Mouse (Mus musculus) mouse embryonic stem cell (cell line): Measurements from ENCODE around the gene Brcc3.
"Not testable (repeated sequence)": the region's sequence is repeated elsewhere in the genome, so short reads cannot be mapped to it uniquely, and the experiment has no call there.

Experiments used
- in situ Hi-C, 2 experiments: fragments of 300-500 bp; cut with MboI; formaldehyde crosslinking; loops; 1 replicate in 1 of 2; 3 replicates in 1 of 2; pipeline ENCODE4 v1.14.3; 2019 to 2020; ENCODE audit warnings: low sequenced_read_pairs in 2 of 2, low pct_unique_long_range_greater_than_20kb in 1 of 2, mixed read lengths in 1 of 2; ENCODE audit not compliant: unreplicated experiment in 1 of 2

The Brcc3 gene

GRCm38 (mm10) chrX:75415936-75416785, at the start of gene Brcc3, which contains the start of the genes Cmc4 and Mtcp1:
TSS of gene Brcc3 (plus strand) at chrX:75416628.
TSS of gene Cmc4 (minus strand) at chrX:75416584.
TSS of gene Mtcp1 (minus strand) at chrX:75416588.
- in situ Hi-C loops, result no loop called here

DNA sequence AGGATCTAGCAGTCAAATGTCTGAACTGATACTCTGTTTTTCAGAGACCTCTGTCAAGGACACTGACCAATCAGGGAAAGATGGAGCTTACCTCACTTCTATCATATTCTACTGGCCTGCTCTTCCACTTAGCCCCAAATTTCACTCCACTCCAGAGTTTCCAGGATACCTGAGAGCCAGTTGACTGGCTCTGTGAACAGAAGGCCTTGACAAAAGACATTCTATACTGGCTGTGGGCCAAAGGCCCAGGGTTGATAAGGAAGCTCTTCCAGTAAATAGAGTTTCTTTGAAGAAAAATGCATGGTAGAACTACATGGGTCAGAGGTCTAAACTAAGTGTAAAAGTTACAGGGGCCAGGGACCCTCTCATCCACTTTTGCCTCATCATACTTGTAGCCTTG, 46.2 kb upstream of the Brcc3 start:
- in situ Hi-C loops, result no loop called here

DNA sequence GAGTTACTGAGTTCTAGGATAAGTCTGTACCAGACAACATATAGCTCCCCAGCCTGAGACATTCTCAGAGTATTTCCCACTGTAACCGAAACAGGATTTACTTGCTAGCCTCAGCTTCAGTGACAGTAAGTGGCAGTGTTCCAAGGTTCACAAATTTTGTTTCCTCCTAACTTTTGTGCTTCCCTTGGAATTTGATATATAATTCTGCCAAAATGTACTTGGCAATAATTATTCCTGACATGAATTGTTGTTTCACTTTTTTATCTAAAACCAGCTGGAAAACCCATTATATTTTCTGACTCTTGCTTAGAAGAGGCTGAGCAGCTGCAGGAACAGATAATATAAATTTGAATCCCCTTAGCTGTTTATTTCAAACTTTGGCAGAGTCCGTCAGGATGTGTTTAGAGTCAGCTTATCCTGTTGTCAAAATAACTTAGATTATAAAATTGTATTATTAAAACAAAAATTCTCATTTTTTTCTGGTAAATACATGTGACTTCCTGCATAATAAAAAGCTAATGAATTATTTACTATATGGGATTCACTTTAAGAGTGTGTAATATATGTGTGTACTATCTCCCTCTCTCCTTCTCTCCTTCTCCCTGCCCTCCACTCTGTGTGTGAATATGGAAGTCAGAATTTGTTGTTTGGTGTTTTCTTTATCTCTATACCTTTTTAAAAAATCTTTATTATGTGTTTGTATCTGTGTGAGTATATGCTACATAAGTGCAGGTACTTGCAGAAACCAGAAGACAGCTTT, 43.6 kb upstream of the Brcc3 start:
- in situ Hi-C loops, result no loop called here

GRCm38 (mm10) chrX:75376815-75377214, 39.6 kb upstream of the Brcc3 start:
- in situ Hi-C loops, result no loop called here

- in situ Hi-C loops, result no loop called here
Measured at GRCm38 (mm10) chrX:75381176-75381575, 35.3 kb upstream of the Brcc3 start.

DNA sequence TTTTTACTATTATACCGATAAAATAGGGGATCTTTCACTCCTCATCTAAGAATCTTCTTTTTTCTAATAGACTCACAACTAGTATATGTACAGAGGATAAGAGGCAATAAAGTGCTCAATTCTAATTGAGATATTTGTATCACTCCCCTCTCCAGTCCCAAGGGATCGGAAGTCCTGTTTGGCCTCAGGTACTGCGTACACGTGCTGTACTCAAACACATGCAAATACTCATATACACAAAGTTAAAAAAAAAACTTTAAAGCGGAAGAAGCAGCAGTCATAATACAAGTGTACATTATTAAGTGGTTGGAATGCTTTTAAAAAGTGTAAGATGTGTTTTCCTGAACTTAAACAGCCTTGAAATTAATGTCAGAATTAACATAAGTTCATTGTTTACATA, 34.7 kb upstream of the Brcc3 start:
- in situ Hi-C loops, result no loop called here

DNA sequence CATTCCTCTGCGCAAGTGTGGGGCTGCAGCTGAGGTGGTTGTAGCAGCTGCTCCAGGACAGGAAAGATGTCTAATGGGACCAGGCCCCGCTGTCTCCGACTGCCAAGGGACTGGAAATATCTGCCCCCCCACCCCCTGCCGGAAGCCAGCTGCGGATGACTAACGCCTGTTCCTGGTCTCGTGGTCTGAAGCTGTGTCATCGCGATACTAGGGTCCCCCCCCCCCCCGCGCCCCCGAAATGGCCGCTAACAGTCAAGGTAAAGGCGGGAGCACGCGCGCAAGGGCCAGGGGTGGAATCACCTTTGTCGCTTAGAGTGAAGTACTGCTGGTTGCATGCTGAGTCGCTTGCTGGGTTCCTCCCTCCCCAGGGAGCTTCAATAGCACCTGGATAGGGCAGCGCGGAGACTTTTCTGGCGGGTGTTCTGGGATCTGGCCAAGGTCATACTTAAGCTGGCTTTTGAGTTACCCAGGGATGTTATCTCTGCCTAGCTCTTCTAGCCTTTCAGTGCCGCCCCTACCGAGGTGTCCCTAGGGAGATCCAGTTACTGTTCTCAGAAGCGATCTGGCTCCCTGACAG, 34.1 kb upstream of the Brcc3 start, which contains the start of the genes Fundc2 and F8:
Gene Fundc2, plus strand, starts transcription at position 205 of the 577 bp plus-strand sequence.
Gene F8, minus strand, starts transcription at position 421 of the 577 bp plus-strand sequence.
- in situ Hi-C loops, result no loop called here

DNA sequence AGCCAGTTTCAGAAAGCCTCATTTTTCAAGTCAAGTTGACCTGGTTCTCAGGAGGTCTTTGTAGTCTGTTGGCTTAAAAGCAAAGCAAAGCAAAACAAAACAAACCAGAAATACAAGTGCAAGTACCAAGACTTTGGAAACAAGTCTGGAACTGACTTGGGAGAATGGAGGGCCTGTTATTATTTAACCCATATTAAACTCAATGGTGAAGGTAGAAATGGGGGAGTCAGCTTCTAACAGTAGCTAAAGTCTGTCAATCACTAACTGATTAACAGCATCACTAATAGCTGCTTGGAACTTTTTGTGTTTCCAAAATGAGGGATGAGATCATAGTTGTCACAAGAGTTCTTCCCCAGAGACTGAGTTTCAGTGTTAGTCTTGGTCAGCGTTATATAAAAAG, 17.0 kb upstream of the Brcc3 start:
- in situ Hi-C loops, result no loop called here

DNA sequence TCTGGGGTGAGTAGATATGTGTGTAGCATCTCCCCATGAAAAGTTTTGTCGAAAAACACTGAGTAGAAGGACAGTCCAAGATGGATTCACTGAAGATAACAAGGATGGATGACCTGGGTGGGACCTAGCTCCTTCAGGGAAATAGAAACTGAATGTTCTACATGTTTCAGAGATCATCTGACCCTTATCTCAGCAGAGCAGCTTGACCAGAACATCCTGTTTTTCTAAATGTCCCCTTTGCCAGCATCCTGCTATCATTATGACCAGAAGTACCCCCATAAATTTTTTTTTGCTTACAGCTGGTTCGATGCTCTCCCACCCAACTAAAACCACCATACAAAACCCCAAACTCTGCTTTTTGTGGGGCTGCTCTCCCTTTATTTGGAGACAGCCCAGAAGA, 13.8 kb upstream of the Brcc3 start:
- in situ Hi-C loops, result no loop called here

GRCm38 (mm10) chrX:75403350-75403749, 13.1 kb upstream of the Brcc3 start:
- in situ Hi-C loops, result no loop called here

DNA sequence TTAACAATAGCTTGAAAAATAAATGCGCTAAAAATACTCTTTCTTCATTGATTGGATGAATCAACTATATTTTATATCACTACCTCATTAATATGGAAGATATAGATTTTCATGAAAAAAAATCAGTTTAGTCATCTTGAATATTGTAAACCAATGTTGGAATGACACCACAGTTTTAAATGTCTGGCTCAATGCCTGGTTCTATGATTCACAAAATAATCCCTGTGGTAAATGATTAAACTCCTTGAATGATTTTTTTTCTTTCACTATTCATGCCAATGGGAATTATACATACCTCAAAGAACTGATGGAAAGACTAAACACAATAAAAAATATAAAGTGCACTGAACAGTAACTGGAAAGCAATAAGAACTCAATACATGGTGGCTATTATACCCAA, 6.7 kb upstream of the Brcc3 start:
- in situ Hi-C loops, result no loop called here

- in situ Hi-C loops, result no loop called here
Measured at GRCm38 (mm10) chrX:75454597-75454996, 38.2 kb downstream of the Brcc3 start.

DNA sequence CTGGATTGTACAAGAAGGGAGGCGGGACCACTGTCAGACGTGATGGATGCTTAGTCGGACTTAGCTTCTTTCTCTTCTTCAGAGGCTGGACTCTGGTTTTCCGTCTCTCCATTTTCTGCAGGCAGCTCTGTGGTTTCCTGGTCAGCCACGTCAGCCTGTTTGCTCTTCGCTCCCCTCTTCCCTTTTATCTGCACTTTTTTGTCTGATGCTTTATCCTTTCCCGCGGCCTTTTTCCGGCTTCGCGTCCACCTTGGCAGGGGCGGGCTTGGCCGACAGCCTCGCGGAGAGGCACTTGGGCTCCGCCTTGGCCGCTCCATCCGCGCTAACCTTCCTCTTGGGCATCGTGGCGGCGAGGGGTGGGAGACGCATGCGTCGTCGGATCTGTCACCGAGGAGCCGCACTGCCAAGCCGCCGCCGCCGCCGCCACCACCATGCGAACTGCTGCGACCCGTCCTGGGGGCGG, 58.8 kb downstream of the Brcc3 start:
- in situ Hi-C loops, result not testable (repeated sequence)

- in situ Hi-C loops, result no loop called here
Measured at GRCm38 (mm10) chrX:75489886-75490285, 73.5 kb downstream of the Brcc3 start.
